Mouse (Mus musculus) bone marrow, adult 2 months (tissue): ENCODE measurements around the gene Ppp3r2. TPM values are rescaled to one million over a fixed set of nuclear protein-coding genes. Genes with fewer than 3 reads are reported as not detected.

Experiments used
- H3K27ac ChIP-seq: fragments of 200-500 bp; 2 replicates; pipeline ENCODE4 v1.5.1; 2012; ENCODE audit warnings: low read depth, mild to moderate bottlenecking, control low read depth, inconsistent platforms, low read length; ENCODE audit not compliant: control insufficient read depth, poor library complexity, insufficient read depth
- H3K4me1 ChIP-seq: fragments of 200-500 bp; 2 replicates; pipeline ENCODE4 v1.6.1; 2011; ENCODE audit warnings: low read length; ENCODE audit not compliant: control insufficient read depth, insufficient read depth
- H3K4me3 ChIP-seq: fragments of 200-500 bp; replicated peaks from 2 replicates; pipeline ENCODE3; 2011; ENCODE audit warnings: mild to moderate bottlenecking, low read depth, low read length, control low read depth; ENCODE audit not compliant: control insufficient read depth
- CTCF ChIP-seq: fragments of 200-500 bp; IDR thresholded peaks from 2 replicates; pipeline ENCODE4 v1.5.1; 2011; ENCODE audit warnings: low read length, control low read depth; ENCODE audit not compliant: control insufficient read depth, insufficient read depth
- POLR2A ChIP-seq: fragments of 200-500 bp; IDR thresholded peaks from 2 replicates; pipeline ENCODE4 v1.6.1; 2011; ENCODE audit warnings: low read depth, mild to moderate bottlenecking, control low read depth, low read length, borderline replicate concordance; ENCODE audit not compliant: control insufficient read depth
- WGBS: fragments of 180-500 bp; shearing (Covaris S2); methylation state at CpG from one replicate; pipeline ENCODE4 v1.1.7; 2018; 5-methylcytosine and 5-hydroxymethylcytosine counted together
- polyA plus RNA-seq: library from polyadenylated mRNA; stranded (reverse); fragments of >200 nt; gene quantifications from 2 replicates; pipeline ENCODE4 v1.2.4, GENCODE M21; 2011; ENCODE audit warnings: low replicate concordance; ENCODE audit not compliant: missing spikeins, insufficient read depth, insufficient read length

Ppp3r2 gene
- polyA plus RNA-seq, 1 experiment: not detected

DNA sequence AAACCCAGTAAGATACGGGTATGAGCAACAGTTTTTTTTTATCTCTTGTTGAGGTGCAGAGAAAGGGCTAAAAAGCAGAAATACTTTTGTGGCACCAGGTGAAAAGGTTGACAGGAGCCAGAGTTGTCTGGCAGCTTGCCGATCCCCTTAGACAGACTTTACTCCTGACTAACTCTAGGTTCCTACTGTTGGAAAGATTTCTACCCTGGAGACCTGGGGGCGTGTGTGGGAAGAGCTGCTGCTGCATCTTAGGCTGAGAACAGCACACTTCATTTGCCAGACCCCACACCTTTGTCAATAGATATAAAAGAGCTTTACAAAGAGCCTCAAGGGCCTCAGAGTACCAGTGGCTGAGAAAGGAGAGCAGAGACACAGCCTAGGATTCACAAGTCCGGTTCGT lies 17.0 kb downstream of the Ppp3r2 start:
- Histone ChIP-seq H3K4me3 (no peak overlapping the region), H3K27ac (no peak overlapping the region), H3K4me1 (no peaks in the 10 kb centered on the region)
- TF ChIP-seq POLR2A: no peak
- no peak for TF ChIP-seq CTCF
- 88% methylated on average over 5 of the region's 5 CpGs for WGBS

- 86% methylated on average over 4 of the region's 4 CpGs for WGBS
These were observed 19.6 kb downstream of the Ppp3r2 start for GRCm38 (mm10) chr4:49662231-49662630.

GRCm38 (mm10) chr4:49661664-49662063 lies 20.2 kb downstream of the Ppp3r2 start:
- TF ChIP-seq CTCF: no peak
- TF ChIP-seq POLR2A: no peak
- no peak overlapping the region for H3K4me3 ChIP-seq
- 94% methylated on average over 9 of the region's 9 CpGs for WGBS
- H3K27ac ChIP-seq: no peak overlapping the region
- H3K4me1 ChIP-seq: no peaks in the 10 kb centered on the region

More at GRCm38 (mm10) chr4:49662231-49662630, 19.6 kb downstream of the Ppp3r2 start:
- Histone ChIP-seq H3K27ac (no peak overlapping the region), H3K4me3 (no peak overlapping the region), H3K4me1 (no peaks in the 10 kb centered on the region)
- TF ChIP-seq POLR2A: no peak
- no peak for TF ChIP-seq CTCF

GRCm38 (mm10) chr4:49659421-49659820 lies 22.4 kb downstream of the Ppp3r2 start:
- TF ChIP-seq CTCF (no peak), POLR2A (no peak)
- WGBS: 89% methylated on average over 1 of the region's 1 CpGs
- no peaks in the 10 kb centered on the region for H3K4me1 ChIP-seq
- H3K27ac ChIP-seq: no peak overlapping the region
- no peak overlapping the region for H3K4me3 ChIP-seq

DNA sequence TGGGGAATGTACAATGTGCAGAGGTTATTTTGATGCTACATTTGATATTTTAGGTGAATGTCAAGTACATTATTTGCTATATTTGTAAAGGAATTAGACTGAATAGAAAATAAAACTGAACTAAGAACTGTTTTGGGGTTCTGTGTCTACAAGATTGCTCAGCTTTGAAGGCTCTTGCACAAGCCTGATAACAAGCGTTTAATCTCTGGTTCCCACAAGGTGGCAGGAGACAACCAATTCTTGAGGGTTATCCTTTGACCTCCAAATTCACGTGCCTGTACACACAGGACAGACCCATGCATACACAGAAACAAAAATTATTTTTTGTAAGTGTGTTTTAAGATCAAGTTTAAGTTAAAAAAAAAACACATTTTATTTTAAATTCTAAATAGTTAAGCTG lies 41.9 kb downstream of the Ppp3r2 start:
- Histone ChIP-seq H3K4me1 (no peaks in the 10 kb centered on the region; the same call in 1 of the 2 replicates), H3K27ac (no peak overlapping the region), H3K4me3 (no peak overlapping the region)
- TF ChIP-seq POLR2A (no peak), CTCF (no peak)
- WGBS: 31% methylated on average over 2 of the region's 2 CpGs

DNA sequence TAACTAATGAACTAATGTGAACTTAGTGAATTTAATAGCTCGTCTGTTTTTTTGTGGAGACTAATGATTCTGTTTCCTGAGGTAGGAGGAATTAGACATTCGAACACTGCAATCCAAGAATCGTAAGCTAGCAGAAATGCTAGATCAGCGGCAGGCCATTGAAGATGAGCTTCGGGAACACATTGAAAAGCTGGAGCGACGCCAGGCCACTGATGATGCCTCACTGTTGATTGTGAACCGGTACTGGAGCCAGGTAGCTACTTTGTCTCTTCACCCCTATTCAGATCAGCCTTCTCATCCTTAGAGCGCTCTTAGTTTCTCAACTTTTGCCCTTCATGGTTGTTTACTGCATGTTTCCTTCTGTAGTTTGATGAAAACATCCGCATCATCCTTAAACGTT lies 44.0 kb downstream of the Ppp3r2 start:
- H3K4me3 ChIP-seq: no peak overlapping the region
- H3K27ac ChIP-seq: no peak overlapping the region
- no peak for TF ChIP-seq CTCF
- TF ChIP-seq POLR2A: no peak
- no peaks in the 10 kb centered on the region for H3K4me1 ChIP-seq
- WGBS: 84% methylated on average over 11 of the region's 11 CpGs

GRCm38 (mm10) chr4:49632139-49632481 lies 49.7 kb downstream of the Ppp3r2 start:
- under 1% methylated on average over 30 of the region's 30 CpGs for WGBS
- H3K4me3 ChIP-seq: peak overlapping the region; percentile 97
- no peaks in the 10 kb centered on the region for H3K4me1 ChIP-seq
- TF ChIP-seq POLR2A (no peak), CTCF (no peak)
- H3K27ac ChIP-seq: peak overlapping the region; percentile 85

GRCm38 (mm10) chr4:49631319-49632138 lies 50.3 kb downstream of the Ppp3r2 start, which contains the start of gene Rnf20:
TSS of gene Rnf20 (plus strand) at chr4:49632006.
- TF ChIP-seq CTCF: no peak; the same call in 1 of the 2 replicates
- TF ChIP-seq POLR2A: peak; percentile 71
- H3K27ac ChIP-seq: peak within 1 kb of the TSS; percentile 85
- 4% methylated on average over 37 of the region's 37 CpGs for WGBS
- peak within 1 kb of the TSS; percentile 97 for H3K4me3 ChIP-seq
- H3K4me1 ChIP-seq: no peaks in the 10 kb centered on the region

DNA sequence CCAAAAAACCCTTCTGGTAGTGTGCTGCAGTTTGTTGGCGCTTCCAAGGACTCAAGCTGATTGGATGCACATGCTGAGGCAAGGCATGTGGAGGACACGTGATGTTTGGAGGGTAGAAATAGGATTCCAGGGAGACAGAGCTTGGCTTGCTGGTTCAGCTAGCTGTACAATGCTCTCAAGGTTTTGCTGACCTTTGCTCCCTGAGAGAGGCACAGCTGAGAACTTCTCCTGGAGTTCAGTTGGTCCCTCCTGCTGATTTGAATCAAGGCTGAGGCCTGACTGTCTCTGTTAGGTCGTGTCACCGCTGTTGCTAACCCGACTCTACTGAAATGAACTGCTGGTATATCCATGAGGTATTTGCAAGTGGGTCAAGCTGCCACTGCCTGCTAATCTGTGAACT lies 52.9 kb downstream of the Ppp3r2 start:
- H3K27ac ChIP-seq: no peak overlapping the region
- H3K4me1 ChIP-seq: no peaks in the 10 kb centered on the region
- H3K4me3 ChIP-seq: no peak overlapping the region
- no peak for TF ChIP-seq POLR2A
- no peak for TF ChIP-seq CTCF
- WGBS: 83% methylated on average over 5 of the region's 5 CpGs

Other genes starting within 250 kb of the Ppp3r2 start
- 2.1 TPM in 1 of 2 replicates, not detected in the other for gene Acnat1, start 208.1 kb downstream of the Ppp3r2 start, polyA plus RNA-seq
- 1.8 TPM in 1 of 2 replicates, not detected in the other for gene Baat, start 175.5 kb downstream of the Ppp3r2 start, polyA plus RNA-seq
- gene Mrpl50, start 160.9 kb downstream of the Ppp3r2 start, polyA plus RNA-seq: 15.1 and 20.7 TPM in 2 replicates
- 1.1 and 1.8 TPM in 2 replicates for gene Zfp189, start 160.8 kb downstream of the Ppp3r2 start, polyA plus RNA-seq
- gene Aldob, start 132.5 kb downstream of the Ppp3r2 start, polyA plus RNA-seq: 10.4 and 46.9 TPM in 2 replicates
- gene Tmem246, start 84.1 kb downstream of the Ppp3r2 start, polyA plus RNA-seq: 0.54 and 1.3 TPM in 2 replicates
- 41.5 and 45.7 TPM in 2 replicates for gene Rnf20, start 50.0 kb downstream of the Ppp3r2 start, polyA plus RNA-seq
- not detected in 2 replicates for gene Grin3a, start 163.7 kb upstream of the Ppp3r2 start, polyA plus RNA-seq